Mouse (Mus musculus) small intestine, adult 2 months (tissue): ENCODE data around the gene A2ml1.
"Not testable (repeated sequence)": the region's sequence is repeated elsewhere in the genome, so short reads cannot be mapped to it uniquely, and the experiment has no call there.

Experiments used
- CTCF ChIP-seq: fragments of 200-500 bp; IDR thresholded peaks from 2 replicates; pipeline ENCODE4 v1.5.1; 2012; ENCODE audit warnings: low read depth, mild to moderate bottlenecking, control low read depth, inconsistent platforms, low read length, moderate library complexity, mixed read lengths; ENCODE audit not compliant: insufficient replicate concordance, insufficient read length; ENCODE audit errors: extremely low read depth
- POLR2A ChIP-seq: fragments of 200-500 bp; IDR thresholded peaks from 2 replicates; pipeline ENCODE4 v1.6.1; 2012; ENCODE audit warnings: low read depth, mild to moderate bottlenecking, control low read depth, inconsistent platforms, low read length, moderate library complexity

GRCm38 (mm10) chr6:128625246-128625645 is 43.8 kb upstream of the A2ml1 start:
- TF ChIP-seq POLR2A, CTCF: not testable (repeated sequence)
